Mouse (Mus musculus): ENCODE data around the gene Vangl1. TPM values are rescaled to one million over a fixed set of nuclear protein-coding genes. Genes with fewer than 3 reads are reported as not detected.

Vangl1 gene
- polyA plus RNA-seq, 1 experiment from 2014 or later: 9.0 TPM

DNA sequence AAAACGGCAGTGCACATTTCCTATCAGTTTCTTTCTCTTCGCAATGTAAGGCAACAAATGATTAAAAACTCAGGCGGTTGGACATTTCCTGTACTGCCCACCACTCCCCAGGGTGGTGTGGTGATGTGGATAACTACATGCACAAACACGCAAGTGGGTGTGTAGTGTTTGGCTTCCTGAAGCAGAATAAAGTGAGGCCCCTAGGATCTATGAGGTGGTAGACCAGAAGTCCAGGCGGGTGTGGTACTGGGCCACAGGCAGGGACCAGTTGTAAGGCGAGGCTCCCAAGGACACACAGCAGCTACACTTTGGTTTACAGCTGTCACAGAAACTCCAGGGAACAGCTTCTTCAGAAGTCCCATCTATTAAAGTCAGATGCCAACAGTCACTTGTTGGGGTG, 46.8 kb downstream of the Vangl1 start:
- Histone ChIP-seq H3K4me1 (replicated peaks; ENCODE audit: control insufficient read depth, insufficient read depth, low read length) (0 out of 2 replicates have a peak, but pooled peaks cover 1% of the 10 kb centered on the region), H3K27me3 (ENCODE audit: control insufficient read depth, insufficient read depth, low read length) (no peaks in the 10 kb centered on the region), H3K9me3 (ENCODE audit: control insufficient read depth, low read length) (no peaks in the 10 kb centered on the region), H3K9ac (no peak overlapping the region), H3K36me3 (replicated peaks; ENCODE audit: control insufficient read depth, insufficient read depth) (no peaks in the 10 kb centered on the region), H3K4me3 (replicated peaks; ENCODE audit: low read length) (no peak overlapping the region), H3K27ac (no peak overlapping the region), H3K4me2 (replicated peaks) (no peak overlapping the region)
- DNase-seq (ENCODE audit: low spot score): no peak
- WGBS: 96% methylated on average over 6 of the region's 6 CpGs
- ATAC-seq (ENCODE audit: low FRiP score): no peak

DNA sequence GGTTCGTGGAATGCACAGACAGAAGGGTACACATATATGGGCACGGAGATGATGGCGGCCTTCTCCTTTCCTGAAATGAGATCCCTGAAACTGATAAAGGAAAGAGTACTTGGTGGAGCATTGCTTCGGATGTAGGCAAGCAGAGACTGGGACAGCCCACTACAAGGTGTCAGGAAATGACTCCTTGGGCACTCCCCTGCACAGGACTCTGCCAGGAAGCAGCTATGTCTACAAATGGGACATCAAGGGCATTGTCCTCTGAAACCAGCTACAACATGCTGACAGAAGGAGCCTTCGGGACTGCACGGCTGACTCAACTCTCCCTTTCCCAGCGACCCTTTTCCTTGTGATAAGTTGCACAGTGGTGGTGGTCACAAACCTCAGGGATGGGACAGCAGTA, 47.8 kb downstream of the Vangl1 start:
- Histone ChIP-seq H3K27ac (no peak overlapping the region), H3K9me3 (ENCODE audit: control insufficient read depth, low read length) (no peaks in the 10 kb centered on the region), H3K36me3 (replicated peaks; ENCODE audit: control insufficient read depth, insufficient read depth) (no peaks in the 10 kb centered on the region), H3K9ac (no peak overlapping the region), H3K27me3 (ENCODE audit: control insufficient read depth, insufficient read depth, low read length) (no peaks in the 10 kb centered on the region), H3K4me2 (replicated peaks) (no peak overlapping the region), H3K4me3 (replicated peaks; ENCODE audit: low read length) (no peak overlapping the region), H3K4me1 (replicated peaks; ENCODE audit: control insufficient read depth, insufficient read depth, low read length) (0 out of 2 replicates have a peak, but pooled peaks cover 3% of the 10 kb centered on the region)
- no peak for DNase-seq (ENCODE audit: low spot score)
- no peak for ATAC-seq (ENCODE audit: low FRiP score)
- WGBS: 86% methylated on average over 7 of the region's 7 CpGs

DNA sequence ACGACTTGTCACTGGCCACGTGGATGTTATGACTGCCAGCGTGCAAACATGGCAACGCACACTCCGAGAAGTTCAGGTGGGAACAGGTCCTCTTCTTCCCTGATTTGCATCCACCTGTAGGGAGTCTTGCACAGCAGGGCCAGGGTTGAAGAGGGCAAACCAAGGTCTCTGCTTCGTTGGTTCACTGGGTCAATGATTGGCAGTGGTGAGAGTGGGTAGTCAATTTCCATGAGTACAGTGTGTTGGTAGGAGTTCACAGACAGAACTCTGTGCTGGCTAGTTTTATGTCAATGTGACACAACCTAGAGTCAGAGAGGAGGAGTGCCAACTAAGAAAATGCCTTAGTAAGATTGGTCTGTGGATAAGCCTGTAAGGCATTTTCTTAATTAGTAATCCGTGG, 50.4 kb downstream of the Vangl1 start:
- ATAC-seq (ENCODE audit: low FRiP score): no peak
- Histone ChIP-seq H3K4me2 (replicated peaks) (no peak overlapping the region), H3K27me3 (ENCODE audit: control insufficient read depth, insufficient read depth, low read length) (no peaks in the 10 kb centered on the region), H3K9ac (no peak overlapping the region), H3K27ac (no peak overlapping the region), H3K9me3 (ENCODE audit: control insufficient read depth, low read length) (no peaks in the 10 kb centered on the region), H3K4me3 (replicated peaks; ENCODE audit: low read length) (no peak overlapping the region), H3K4me1 (replicated peaks; ENCODE audit: control insufficient read depth, insufficient read depth, low read length) (0 out of 2 replicates have a peak, but pooled peaks cover 3% of the 10 kb centered on the region), H3K36me3 (replicated peaks; ENCODE audit: control insufficient read depth, insufficient read depth) (no peaks in the 10 kb centered on the region)
- DNase-seq (ENCODE audit: low spot score): no peak
- 86% methylated on average over 7 of the region's 7 CpGs for WGBS

GRCm38 (mm10) chr3:102152872-102153271, 51.6 kb downstream of the Vangl1 start:
- Histone ChIP-seq H3K4me1 (replicated peaks; ENCODE audit: control insufficient read depth, insufficient read depth, low read length) (0 out of 2 replicates have a peak, but pooled peaks cover 3% of the 10 kb centered on the region), H3K36me3 (replicated peaks; ENCODE audit: control insufficient read depth, insufficient read depth) (no peaks in the 10 kb centered on the region), H3K9ac (no peak overlapping the region), H3K27me3 (ENCODE audit: control insufficient read depth, insufficient read depth, low read length) (no peaks in the 10 kb centered on the region), H3K27ac (no peak overlapping the region), H3K4me3 (replicated peaks; ENCODE audit: low read length) (no peak overlapping the region), H3K4me2 (replicated peaks) (no peak overlapping the region), H3K9me3 (ENCODE audit: control insufficient read depth, low read length) (no peaks in the 10 kb centered on the region)
- 32% methylated on average over 4 of the region's 4 CpGs for WGBS
- ATAC-seq (ENCODE audit: low FRiP score): no peak
- DNase-seq (ENCODE audit: low spot score): no peak

- Histone ChIP-seq H3K4me1 (replicated peaks; ENCODE audit: control insufficient read depth, insufficient read depth, low read length) (0 out of 2 replicates have a peak, but pooled peaks cover 3% of the 10 kb centered on the region), H3K36me3 (replicated peaks; ENCODE audit: control insufficient read depth, insufficient read depth) (no peaks in the 10 kb centered on the region), H3K27ac (no peak overlapping the region), H3K4me3 (replicated peaks; ENCODE audit: low read length) (no peak overlapping the region), H3K27me3 (ENCODE audit: control insufficient read depth, insufficient read depth, low read length) (no peaks in the 10 kb centered on the region), H3K9me3 (ENCODE audit: control insufficient read depth, low read length) (no peaks in the 10 kb centered on the region), H3K9ac (no peak overlapping the region), H3K4me2 (replicated peaks) (no peak overlapping the region)
- WGBS: 29% methylated on average over 4 of the region's 4 CpGs
- DNase-seq (ENCODE audit: low spot score) (no peak), ATAC-seq (ENCODE audit: low FRiP score) (no peak)
These were observed 52.0 kb downstream of the Vangl1 start for GRCm38 (mm10) chr3:102152471-102152870.

DNA sequence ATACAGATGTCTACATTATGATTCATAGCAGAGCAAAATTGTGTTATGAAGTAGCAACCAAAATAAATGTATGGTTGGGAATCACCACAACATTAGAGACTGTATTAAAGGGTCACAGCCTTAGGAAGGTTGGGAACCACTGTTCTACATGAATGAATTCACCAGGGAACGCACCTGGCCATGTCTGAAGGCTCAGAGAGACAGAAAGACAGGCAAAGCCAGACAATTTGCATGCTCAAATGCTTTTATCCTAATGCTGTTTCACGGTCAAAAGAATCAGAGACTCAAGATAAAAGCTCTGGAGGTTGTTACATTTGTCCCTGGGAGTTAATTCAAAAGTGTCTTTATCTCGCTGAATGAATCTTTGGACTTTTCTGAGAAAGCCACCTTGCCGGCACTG, 52.6 kb downstream of the Vangl1 start:
- no peak for ATAC-seq (ENCODE audit: low FRiP score)
- Histone ChIP-seq H3K36me3 (replicated peaks; ENCODE audit: control insufficient read depth, insufficient read depth) (no peaks in the 10 kb centered on the region), H3K27ac (no peak overlapping the region), H3K4me2 (replicated peaks) (no peak overlapping the region), H3K9ac (no peak overlapping the region), H3K27me3 (ENCODE audit: control insufficient read depth, insufficient read depth, low read length) (no peaks in the 10 kb centered on the region), H3K4me3 (replicated peaks; ENCODE audit: low read length) (no peak overlapping the region), H3K4me1 (replicated peaks; ENCODE audit: control insufficient read depth, insufficient read depth, low read length) (peaks cover 3% of the 10 kb centered on the region; the same call in 1 of the 2 replicates), H3K9me3 (ENCODE audit: control insufficient read depth, low read length) (no peaks in the 10 kb centered on the region)
- no peak for DNase-seq (ENCODE audit: low spot score)
- 39% methylated on average over 4 of the region's 4 CpGs for WGBS

GRCm38 (mm10) chr3:102149941-102150340, 54.6 kb downstream of the Vangl1 start:
- no peak overlapping the region for H3K4me2 ChIP-seq (replicated peaks)
- no peak overlapping the region for H3K9ac ChIP-seq
- 74% methylated on average over 7 of the region's 7 CpGs for WGBS
- no peak for ATAC-seq (ENCODE audit: low FRiP score)
- no peak overlapping the region for H3K27ac ChIP-seq
- no peaks in the 10 kb centered on the region for H3K36me3 ChIP-seq (replicated peaks; ENCODE audit: control insufficient read depth, insufficient read depth)
- no peak overlapping the region for H3K4me3 ChIP-seq (replicated peaks; ENCODE audit: low read length)
- DNase-seq (ENCODE audit: low spot score): no peak
- H3K4me1 ChIP-seq (replicated peaks; ENCODE audit: control insufficient read depth, insufficient read depth, low read length): peaks cover 3% of the 10 kb centered on the region; the same call in 1 of the 2 replicates
- no peaks in the 10 kb centered on the region for H3K27me3 ChIP-seq (ENCODE audit: control insufficient read depth, insufficient read depth, low read length)
- no peaks in the 10 kb centered on the region for H3K9me3 ChIP-seq (ENCODE audit: control insufficient read depth, low read length)

- no peak for ATAC-seq (ENCODE audit: low FRiP score)
- H3K4me2 ChIP-seq (replicated peaks): no peak overlapping the region
These were observed 57.3 kb downstream of the Vangl1 start for GRCm38 (mm10) chr3:102147189-102147588.

DNA sequence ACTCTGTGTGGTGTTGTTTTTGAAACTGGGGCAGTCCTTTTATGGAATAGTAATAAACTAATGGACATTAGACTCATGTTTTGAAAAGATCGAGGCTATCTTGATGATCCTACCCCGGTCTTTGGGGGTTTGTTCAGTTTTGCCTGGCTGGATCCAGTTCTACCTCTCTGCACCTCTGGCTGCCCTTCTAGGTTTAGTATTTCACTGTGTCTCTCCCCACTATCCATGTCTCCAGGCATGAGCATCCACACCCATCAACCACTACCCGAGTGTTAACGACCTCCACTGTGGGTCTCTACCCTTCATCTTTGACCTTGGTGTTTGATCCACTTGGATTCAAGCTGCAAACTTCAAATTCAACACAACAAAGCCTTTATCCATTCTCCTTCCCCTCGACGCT, 58.1 kb downstream of the Vangl1 start:
- Histone ChIP-seq H3K9ac (no peak overlapping the region), H3K27me3 (ENCODE audit: control insufficient read depth, insufficient read depth, low read length) (no peaks in the 10 kb centered on the region), H3K27ac (no peak overlapping the region), H3K4me3 (replicated peaks; ENCODE audit: low read length) (no peak overlapping the region), H3K9me3 (ENCODE audit: control insufficient read depth, low read length) (no peaks in the 10 kb centered on the region), H3K4me2 (replicated peaks) (no peak overlapping the region), H3K4me1 (replicated peaks; ENCODE audit: control insufficient read depth, insufficient read depth, low read length) (no peaks in the 10 kb centered on the region; the same call in 1 of the 2 replicates), H3K36me3 (replicated peaks; ENCODE audit: control insufficient read depth, insufficient read depth) (no peaks in the 10 kb centered on the region)
- ATAC-seq (ENCODE audit: low FRiP score): no peak
- 75% methylated on average over 6 of the region's 6 CpGs for WGBS
- no peak for DNase-seq (ENCODE audit: low spot score)

More at GRCm38 (mm10) chr3:102147189-102147588, 57.3 kb downstream of the Vangl1 start:
- Histone ChIP-seq H3K4me3 (replicated peaks; ENCODE audit: low read length) (no peak overlapping the region), H3K27ac (no peak overlapping the region), H3K9me3 (ENCODE audit: control insufficient read depth, low read length) (no peaks in the 10 kb centered on the region), H3K27me3 (ENCODE audit: control insufficient read depth, insufficient read depth, low read length) (no peaks in the 10 kb centered on the region), H3K9ac (no peak overlapping the region), H3K4me1 (replicated peaks; ENCODE audit: control insufficient read depth, insufficient read depth, low read length) (no peaks in the 10 kb centered on the region; the same call in 1 of the 2 replicates), H3K36me3 (replicated peaks; ENCODE audit: control insufficient read depth, insufficient read depth) (no peaks in the 10 kb centered on the region)
- DNase-seq (ENCODE audit: low spot score): no peak
- WGBS: 65% methylated on average over 4 of the region's 4 CpGs
